Mouse (Mus musculus) layer of hippocampus, adult 11-12 months (tissue): ENCODE measurements at regions not wholly inside any gene's neighbourhood (a gene's known extent, or its start where the extent isn't known, plus 50 kb on each side); places are given as distances from the start of the nearest gene placed in this dataset.

Experiments used
- DNase-seq: peaks from one replicate; pipeline ENCODE4 v3.0.0; 2022; ENCODE audit warnings: low spot score

DNA sequence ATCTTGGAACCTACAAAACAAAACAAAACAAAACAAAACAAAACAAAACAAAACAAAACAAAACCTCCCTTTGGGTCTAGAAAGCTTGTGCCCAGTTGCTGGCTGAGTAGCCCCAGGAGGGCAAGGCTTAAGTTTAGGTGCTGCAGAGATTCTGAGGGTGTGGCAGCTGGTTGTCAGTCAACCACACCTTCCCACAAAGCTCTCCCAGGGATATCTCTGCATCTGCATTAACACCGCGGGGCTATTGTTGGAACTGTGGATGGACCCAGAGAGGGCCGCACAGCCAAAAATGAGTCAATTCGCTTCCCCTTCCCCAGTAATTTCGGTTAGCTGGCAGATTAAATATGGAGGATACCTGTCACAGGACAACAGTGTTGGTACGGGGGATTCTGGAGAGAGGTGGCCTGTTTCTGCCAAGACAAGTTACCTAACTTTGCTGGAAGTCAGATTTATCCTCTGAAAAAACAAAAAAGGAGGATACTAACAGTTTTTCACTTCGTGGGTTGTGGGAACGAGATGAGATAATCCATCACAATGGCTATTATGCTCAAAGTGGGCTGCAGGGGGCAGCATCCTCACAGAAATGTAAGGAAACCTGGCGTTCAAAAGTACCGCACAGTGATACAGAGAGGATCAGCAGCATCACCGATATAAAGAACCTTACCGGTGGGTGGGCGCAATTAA is 96.7 kb downstream of the 1500009L16Rik start:
- DNase-seq = peak; percentile 90

DNA sequence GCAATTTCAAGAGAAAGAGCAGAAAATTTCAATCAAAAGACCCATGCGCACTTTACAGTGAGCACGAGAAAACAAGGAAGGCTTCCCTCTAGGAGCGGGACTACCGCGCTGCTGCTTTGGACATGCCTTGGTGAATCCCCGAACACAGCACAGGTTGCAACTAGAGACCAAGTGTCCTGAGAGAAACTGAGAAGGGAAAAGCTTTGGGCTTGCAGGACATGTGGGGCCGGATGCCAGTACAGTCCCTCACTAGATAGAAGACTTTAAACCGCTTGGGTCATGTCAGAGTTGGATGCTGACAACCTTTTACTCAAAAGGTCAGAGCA is 97.2 kb downstream of the 1500009L16Rik start:
- DNase-seq = no peak

DNA sequence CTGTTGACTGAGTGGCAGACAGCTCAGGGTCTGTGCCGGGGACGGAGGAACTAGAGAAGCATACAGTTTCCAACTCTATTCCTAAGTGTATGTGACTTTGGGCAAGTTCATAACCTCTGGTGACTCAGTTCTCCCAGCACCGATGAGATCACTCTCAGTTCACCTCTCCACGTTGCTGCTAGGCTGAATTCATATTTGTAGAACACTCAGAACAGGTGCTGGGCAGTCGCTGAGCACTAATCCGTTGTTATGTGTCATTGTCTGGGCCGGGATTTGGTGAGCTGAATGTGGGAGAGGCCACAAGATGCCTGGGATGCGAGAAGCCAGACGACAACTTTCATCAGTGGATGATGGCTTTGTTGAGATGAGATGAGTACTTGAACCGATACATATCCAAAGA is 98.4 kb downstream of the 1500009L16Rik start:
- DNase-seq = no peak

DNA sequence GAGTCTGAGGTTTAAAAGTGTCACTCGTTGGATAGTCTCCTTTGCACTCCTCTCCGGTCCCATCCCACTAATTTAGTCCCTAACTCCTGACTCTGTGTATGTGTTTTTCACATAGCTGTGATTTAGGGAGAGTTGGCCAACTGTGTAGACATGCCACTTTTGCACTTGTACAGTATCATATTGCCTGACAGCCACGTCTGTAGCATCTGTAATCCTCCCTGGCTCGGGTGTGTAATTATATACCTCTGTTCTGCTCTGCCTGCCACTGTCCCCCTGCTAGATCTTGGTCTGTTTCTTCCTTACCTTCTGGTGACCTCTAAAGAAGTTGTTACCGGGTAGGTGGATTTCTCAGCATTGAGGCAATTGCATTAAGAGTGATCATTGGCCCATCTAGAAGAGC is 103.4 kb downstream of the 1500009L16Rik start:
- DNase-seq = no peak

DNA sequence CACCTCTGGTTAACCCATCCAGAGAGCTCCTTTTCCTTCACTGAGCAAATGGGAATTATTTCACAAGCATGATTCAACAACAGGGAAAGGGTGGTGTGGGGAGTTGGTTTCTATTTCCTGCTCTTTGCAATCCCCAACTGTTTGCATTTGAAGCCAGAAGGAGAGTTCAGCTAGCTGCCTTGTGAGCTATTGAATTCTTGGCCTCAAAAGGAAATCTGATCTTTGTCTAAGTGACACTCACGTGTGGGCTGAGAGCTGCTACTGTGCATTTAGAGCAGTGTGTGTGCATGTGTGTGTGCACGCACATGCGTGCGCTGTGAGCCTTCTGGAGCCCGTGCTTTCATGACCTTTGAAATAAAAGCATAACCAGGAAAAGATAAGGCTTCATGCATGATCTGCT is 113.7 kb downstream of the 1500009L16Rik start:
- DNase-seq = no peak

DNA sequence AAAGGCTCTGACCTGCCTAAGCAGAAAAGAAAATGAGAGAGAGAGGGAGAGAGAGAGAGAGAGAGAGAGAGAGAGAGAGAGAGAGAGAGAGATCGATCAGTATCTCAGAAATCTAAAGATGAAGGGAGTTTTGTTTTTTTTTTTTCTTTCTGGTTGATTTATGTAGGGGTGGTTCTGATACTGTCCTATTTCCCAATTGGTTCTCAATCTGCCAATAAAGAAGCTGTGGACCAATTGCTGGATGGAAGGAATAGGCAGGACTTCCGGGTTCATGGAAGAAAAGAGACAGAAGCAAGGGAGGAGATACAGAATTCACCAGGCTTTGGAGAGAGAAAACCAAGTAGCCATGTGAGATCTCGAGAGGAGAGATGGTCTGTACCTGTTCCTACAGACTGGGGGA is 117.6 kb downstream of the 1500009L16Rik start:
- no peak for DNase-seq

DNA sequence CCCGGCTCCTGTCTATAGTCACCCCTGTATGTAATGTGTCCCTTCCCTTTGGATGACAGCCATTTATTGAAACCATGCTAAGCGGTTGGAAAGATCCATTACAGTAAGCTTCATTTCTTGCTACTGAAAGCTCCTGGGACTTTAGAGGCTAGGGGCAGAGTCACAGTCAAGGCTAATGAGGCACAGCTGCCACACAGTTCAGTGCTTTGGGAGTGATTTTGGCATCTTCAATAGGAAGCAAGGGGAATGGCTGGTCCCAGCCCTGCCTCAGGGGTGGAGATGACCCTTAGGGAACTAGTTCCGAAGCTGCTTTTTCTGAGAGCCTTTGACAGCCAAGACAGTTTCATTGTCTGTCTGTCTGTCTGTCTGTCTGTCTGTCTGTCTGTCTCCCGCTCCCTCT is 128.2 kb downstream of the 1500009L16Rik start:
- DNase-seq = no peak

DNA sequence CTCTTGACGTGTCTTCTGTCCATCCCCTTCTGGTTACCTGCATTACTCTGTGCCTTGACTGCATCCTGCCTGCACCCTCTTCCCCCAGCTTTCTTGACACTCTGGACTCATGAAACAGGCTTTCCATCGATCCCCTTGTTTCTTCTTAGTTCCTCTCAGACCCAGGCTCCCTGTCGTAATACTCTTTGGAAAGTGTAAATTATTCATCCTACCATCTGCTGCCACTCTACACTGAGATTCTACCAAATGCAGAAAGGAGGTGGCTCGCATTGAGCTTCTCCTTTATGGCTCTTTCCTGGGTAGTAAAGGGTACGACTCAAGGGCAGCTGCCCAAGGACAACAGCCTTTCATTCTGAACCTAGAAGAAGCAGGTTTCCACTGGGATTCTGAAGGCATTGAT is 129.5 kb downstream of the 1500009L16Rik start:
- DNase-seq = no peak

DNA sequence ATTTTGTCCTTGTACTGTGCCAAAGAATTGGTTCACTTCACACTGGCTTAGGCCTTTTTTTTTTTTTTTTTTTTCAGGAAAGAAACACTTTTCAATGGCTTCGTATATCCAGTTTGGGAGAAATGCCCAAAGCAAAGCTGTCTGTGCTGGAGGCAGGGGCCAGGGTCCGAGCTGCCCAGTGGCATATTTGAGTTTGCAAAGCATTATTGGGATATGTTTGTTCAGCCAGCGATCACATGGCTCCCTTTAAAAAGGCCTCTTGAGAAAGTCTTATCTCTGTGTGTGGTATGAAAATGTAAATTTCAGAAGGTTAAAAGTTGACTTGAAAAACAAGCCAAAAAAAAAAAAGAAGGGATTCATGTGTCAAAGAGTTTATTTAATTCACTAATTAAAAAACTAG is 130.1 kb downstream of the 1500009L16Rik start:
- DNase-seq = no peak

DNA sequence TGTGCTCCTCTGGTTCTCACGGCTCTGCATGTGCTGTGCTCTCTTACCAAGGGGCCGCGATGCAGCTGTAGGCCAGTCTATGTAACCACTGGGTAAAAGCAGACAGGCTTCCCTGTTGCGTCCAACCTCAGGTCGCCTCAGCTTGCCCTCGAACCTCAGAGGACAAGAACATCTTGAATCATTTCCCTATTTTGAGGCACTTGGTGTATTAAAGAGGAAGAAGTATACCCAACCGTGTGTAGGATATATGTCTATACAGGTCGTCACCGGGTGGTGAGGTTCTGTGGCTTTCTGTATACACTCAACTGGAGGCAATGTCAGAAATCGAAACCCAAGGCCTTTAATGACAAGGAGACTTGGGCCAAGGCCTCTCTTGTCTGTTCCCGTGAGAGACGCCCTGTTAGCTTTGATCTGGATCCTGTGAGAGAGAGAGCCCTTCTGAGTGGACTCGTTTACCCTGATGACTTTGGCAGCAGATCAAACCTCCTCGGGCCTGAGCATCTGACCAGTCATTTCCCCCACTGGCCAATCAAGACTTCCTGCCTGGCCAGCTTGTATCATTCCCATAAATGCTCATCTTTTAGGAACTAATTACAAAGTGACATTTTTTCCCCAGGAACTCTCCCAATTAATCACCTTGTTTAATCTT is 135.3 kb downstream of the 1500009L16Rik start:
- DNase-seq = no peak

DNA sequence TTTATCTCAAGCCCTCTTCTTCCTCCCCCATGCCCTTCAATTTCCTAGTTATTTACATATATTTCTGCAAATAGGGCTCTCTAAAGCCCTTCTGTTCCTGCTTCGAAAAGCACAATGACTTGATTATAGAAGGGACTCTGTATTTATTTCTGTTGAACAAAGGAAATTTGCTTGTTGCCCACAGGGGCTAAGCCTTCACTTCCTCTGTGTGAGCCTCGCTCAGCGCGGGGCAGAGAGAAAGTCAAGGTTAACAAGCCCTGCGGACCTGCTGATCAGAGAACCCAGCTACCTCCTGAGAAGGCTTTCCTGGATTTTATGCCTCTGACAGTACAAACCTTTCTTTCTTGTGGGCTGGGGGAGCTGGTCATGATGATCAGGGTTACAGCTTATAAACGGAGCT is 136.0 kb downstream of the 1500009L16Rik start:
- DNase-seq = no peak

DNA sequence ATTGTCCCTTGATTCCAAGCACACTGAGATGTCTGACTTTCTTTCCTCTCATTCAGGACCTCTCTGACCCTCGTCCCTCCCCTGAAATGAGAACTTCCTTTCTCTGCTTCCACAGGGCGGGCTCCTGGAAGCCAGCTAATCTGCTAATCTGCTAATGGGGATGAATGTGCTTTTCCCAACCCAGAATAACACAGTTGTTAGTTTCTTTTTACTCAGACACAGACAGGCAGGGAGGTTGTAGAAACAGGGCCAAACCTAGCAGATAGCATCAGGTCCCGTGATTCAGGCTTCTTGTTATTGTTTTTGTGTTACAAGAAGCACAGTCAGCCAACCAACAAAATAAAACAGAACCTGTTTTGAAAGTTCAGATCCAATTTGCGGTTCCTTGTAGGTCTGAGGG is 137.0 kb downstream of the 1500009L16Rik start:
- no peak for DNase-seq

DNA sequence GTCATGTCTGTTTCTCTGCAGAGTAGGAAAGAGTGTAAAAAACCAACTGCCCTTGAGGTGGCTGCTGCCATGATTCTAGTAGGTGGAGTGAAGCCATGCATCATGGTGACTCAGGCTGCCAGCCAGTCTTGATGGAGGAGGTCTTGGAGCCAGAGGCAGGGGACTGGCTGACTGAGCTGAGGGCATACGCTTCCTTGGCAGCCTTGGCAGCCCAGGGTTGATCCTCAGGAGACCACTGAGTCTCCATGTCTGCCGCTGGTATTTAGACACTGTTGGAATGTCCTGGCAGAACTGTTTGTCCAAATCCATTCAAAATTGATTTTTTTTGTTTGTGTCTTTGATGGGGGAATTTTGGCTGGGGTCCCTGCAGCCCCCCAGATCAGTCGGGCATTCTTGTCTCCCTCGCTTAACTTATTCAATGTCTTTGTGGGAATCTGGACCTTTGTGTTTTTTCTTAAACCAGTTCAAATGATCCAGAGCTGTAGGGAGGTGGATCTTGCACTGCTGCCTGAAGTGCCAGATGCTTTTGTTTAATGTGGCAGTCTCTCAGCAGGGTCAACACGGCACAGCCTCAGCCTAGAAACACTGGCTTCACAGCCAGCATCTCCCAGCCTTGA is 139.0 kb downstream of the 1500009L16Rik start:
- DNase-seq = peak; percentile 6

DNA sequence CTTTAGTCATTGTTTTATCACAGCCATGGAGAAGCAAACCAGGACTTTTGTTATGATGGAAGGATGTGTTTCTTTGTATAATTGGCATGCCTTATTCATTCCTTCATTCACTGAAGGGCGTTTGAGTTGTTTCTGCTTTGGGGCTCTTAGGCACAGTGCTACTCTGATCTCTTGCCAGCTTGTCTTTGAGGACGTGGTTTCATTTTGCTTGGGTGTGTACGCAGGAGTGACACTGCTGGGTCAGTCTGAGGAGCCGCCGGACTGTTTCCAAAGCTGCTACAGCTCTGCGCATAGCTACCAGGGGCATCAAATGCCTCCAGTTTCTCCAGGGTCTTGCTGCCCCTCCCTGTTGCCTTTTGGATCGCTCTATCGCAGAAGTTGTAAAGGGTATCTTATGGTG is 141.9 kb downstream of the 1500009L16Rik start:
- DNase-seq = no peak

DNA sequence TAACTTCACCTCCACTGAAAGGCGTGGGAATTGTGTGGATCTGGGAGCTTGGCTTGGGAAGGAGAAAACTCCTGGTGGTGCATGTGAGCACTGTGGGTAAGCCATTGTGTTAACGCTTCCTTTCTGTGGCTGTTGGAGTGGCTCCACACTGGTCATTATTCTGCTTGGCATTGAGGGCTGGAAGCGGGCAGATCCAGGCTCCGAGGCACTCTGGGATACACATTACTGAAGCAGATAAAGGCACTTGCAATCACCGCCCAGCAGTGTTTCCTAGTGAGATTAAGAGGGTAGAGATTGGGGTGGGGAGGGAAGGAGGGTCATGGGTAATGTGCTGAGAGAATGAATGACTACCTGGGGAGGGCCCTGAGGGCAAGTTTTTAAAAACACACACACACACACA is 143.3 kb downstream of the 1500009L16Rik start:
- peak; percentile 8 for DNase-seq

DNA sequence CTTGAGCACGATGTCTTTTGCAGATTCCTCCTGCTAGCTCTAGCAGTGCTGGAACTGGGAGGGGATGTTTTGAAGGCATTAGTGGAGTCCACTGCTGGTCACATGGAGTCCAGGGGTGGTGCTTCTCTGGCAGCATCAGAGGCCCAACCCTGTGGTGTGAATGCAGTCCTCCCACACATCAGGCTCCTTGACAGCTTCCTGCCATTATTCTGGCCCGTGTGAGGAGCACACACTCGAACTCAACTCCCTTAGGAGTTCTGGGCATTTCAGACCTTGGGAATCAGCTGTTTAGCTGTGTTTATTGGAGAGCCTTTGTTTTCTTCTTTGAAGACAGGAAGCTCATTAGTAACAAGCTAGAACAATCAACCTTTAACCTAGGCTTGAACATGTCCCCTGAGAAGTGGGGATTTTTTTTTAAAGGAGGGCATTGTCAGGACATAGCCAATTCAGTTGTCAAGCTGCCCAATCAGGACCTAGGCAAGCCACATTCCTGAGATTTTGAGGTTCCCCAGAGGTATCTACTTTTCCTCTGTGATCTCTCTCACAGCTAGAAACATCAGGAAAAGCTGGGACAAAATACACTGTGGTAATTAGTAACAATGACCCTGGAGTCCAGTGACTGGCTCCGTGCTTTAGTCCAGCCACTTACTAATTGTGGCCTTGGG is 149.2 kb downstream of the 1500009L16Rik start:
- DNase-seq = no peak

DNA sequence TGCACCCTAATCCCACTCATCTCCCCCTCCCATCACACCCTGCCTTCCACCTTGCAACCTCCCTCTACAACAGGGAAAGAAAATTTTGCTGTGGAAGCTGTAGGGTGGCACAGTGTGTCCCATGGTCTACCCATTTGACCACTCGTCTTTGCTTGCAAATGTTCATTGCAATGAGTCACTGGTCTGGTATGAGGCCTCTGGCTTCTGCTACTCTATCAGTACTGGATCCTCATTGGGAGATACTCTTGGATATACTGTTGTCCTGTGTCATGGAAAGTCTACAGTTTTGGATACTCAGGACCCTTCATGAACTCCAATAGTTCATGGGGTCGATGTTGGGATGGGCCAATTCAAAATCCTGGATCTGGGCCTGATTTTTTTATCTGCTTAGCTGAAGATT is 156.1 kb downstream of the 1500009L16Rik start:
- DNase-seq = no peak

DNA sequence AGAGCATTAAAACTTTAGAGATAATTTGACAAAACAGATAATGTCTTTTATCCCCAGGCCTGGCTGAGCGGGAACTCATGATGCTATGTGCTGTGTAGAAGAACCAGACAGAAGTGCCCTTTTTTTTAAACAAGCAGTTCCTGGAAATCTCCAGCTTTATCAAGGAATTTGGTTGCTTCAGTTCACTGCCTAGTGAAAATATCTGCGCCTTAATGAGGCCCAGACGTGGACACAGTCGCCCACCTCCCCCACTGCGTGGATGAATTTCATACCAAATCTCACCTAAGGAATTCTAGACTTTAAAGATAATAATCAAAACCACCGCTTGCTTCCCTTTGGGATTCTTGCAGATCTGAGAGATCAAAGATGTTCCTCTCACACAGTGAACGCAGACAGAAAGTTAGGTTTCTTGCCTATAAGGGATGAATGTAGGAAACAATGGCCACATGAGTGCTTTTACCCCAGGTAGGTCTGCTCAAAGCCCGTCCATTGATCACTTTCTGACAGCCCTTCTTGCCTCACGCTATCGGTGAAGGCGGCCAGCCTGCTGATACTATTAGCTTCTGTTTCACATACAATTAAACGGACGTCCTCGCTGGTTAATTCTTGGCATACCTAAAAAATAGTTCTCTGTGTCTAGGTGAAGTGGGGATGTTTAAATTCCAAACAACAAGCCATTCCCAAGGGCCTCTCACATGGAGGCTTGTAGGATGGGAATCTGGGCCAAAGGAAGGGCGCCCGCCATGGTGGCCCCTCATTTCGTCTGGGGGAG is 159.6 kb downstream of the 1500009L16Rik start:
- no peak for DNase-seq

DNA sequence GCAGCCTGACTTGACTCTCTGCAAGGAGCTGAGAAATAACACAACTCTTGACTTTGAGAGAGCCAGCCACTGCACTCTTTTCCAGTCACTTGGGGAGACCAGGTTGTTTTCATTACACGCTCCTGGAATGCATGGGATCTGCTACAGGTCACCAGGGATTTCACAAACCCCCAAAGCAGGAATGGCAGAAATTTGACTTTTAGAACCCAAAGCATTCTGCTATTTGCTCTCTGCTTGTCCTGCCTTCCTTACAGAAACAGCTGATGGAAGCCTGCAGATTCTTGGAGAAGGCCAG is 160.2 kb downstream of the 1500009L16Rik start:
- no peak for DNase-seq

DNA sequence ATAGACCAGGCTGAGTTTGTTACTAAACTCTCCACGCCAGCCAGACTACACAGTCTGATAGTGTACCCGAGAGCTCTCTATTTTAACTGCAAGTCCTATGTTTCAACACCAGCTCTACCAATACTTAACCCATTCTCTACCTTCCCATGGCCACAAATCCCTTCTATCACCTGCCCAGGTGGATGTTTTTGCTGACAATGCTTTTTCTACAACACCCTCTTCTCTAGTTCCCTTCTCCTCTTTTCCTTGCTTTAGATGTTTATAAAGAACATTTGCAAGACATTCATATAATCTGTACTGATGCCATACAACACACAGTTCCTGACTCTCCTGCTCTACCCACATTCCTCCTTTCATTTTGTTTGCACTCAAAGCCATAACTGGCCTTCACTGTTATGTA is 161.9 kb downstream of the 1500009L16Rik start:
- DNase-seq = no peak

DNA sequence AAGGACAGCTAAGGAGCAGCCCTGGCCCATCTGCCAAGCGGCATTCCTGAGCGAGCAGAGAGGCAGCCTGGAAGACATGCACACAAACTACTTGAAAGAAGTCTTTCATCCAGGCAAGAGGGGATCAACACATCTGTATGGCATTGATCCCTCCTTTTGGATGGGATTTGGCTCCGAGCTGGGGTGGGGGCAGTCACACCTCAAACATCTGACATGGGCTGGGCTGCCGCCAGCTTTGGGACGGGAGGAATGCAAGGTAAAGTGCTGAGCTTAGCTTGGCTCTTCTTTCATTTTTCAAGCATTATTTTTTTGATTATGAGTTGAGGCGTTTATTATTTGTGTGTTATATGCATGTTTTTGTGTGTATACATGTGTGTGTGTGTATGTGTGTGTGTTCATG is 165.9 kb downstream of the 1500009L16Rik start:
- no peak for DNase-seq

DNA sequence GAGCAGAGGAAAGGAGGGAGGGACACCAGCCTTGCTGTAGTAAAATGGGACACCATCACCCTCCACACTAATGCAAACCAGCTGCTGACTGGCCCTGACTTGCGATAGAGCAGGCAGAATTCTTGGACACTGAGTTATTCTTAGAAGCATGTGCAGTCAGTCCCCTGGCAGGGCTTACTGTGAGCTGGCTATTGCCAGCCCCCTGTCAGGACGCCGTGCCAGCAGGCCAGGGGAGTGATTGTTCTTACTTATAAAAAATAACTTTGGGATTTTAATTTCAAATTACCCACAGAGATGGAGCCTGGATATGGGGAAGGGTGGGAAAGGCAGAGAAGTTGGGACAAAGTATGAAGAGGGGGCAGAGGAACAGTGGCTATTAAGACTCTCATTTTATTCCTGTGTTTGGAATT is 173.1 kb downstream of the 1500009L16Rik start:
- DNase-seq = no peak

DNA sequence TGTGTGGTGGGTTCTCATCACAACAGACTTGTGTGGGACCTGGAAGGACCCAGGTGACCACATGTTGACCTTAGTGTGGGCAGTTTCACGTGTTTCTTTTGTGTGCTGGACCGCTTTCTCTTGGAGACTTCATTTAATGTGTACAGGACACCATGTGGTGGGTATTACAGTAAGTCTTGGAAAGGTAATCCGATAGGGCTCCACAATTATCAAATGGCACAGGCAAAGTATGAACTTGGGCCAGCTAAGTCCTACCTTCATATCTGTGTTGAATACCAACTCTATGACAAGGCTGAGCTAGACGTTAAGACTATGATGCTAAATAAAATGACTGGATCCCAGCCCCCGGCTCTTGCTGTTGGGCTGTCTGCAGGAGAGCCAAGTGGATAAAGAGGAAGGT is 173.5 kb downstream of the 1500009L16Rik start:
- no peak for DNase-seq
